Mouse (Mus musculus): Measurements from ENCODE around the gene Sycp3.
"Not testable (repeated sequence)": the region's sequence is repeated elsewhere in the genome, so short reads cannot be mapped to it uniquely, and the experiment has no call there.

The Sycp3 gene

DNA sequence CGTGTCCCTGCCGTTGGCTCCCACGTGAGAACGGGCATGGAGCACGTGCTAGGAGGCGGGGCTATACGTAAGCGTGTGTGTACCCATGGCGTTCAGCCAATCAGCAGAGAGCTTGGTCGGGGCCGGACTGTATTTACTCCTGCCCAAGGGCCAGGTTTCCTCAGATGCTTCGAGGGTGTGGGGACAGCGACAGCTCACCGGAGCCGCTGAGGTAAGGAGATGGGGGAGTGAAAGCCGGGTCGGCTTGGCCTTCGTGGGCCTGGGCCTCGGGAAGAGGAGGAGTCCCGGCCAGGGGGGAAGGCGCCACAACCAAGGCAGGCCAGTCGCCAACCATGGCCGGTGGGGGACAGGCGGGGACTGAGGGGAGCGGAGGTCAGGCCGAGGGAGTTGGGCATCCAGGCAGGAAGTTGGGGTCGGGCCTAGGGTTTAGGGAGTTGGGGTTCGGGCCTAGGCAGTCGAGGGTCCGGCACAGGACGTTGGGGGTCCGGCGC lies at the start of gene Sycp3:
Sycp3 (plus strand) TSS at position 68 of the 491 bp plus-strand sequence.
- in situ Hi-C loops (cut with MboI, MseI): no loop called here

DNA sequence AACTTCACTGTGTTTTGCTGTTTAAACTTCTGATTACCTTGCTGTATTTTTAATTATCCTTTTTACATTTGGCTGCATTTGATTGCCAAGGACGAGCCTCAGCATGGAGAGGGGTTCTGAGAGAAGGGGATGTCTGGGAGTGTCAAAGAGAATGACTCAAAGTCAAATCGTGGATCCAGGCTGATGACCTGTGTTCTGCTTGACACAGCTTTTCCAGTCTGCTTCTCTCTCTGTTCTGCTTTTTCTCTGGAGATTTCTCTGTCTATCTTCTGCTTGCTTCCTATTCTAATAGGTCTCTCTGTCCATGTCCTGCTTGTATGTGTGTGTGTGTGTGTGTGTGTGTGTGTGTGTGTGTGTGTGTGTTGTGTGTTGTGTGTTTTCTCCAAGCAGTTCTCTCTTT lies 49.6 kb upstream of the Sycp3 start:
- in situ Hi-C loops (cut with MboI, MseI): no loop called here

- in situ Hi-C loops (cut with MboI, MseI): no loop called here
These were observed 46.9 kb upstream of the Sycp3 start for GRCm38 (mm10) chr10:88412290-88412995.

DNA sequence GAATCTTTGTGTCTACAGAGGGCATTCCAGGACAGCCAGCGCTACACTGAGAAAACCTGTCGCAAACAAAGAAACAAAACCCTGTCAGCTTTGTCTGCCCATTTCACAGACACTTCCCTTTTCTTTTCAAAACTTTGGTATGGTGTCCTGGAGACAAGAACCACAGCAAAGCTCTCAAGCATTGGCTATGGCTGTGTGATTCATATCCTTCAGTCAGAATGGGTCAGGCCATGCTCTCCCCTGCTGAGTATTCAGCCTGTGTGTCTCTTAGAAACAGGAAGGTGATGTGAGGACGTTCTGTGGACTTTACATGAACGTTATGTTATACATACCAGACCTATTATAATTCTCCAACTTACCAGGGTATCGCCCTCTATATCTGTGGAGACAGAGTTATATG lies 41.7 kb upstream of the Sycp3 start:
- in situ Hi-C loops (cut with MboI, MseI): no loop called here

DNA sequence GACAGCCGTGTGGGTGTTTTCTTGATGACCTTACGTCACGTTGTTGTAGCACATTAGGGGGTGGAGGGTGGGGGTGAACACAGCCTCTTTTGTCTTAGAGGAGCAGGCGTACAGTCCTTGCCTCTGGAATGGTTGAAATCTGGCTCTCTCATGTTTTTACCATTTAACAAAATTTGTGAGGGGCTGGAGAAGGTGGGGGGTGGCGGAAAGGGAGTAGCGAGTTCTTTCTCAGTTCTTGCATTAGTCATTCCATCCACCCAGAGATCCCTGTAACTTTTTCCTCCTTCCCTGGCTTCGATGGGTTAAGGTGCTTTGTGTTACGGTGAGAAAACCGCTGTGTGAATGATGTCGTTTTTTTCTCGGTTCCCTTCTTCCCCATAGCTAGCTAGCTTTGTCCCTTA lies 39.2 kb upstream of the Sycp3 start:
- in situ Hi-C loops (cut with MboI, MseI): loop anchor here (5.0 kb wide), 1 partner anchor 82 kb away; the partner anchor contains the start of gene Chpt1

DNA sequence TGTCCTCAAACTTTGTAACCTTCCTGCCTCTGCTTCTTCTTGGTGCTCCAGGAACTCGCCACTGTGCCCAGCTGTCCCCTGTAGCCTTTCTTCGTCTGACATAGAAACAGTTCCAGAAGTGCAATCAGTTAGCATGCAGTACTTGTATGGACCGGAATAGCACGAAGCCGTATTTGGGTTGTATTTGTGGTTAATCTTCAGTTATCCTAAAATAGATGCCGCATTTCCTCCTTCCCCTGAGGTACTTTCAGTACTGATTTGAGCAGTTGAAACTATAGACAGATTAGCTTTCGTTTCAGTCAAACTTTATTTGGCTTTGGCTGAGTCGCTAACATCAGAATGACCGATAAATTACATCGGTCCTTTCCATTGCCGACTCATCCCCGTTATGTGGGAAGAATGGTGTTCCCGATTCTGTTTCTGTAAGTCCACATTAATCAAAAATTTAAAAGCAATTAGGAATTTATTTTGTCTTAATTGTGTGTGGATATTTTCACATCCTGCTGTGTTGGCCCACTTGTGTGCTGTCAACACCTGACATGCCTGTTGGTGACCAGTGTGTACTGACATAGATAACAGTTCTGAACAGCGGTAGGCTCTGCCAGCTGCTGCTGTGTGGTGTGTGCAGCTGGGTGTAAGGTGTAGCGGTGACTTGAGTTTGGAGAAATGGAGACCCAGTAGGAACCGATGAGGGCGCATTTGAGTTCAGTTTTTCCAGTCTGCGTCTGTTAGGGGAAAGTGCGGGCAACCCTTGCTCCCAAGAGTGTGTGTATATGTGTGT lies 38.5 kb upstream of the Sycp3 start:
- in situ Hi-C loops (cut with MboI, MseI): loop anchor here (5.0 kb wide), 1 partner anchor 81 kb away; the partner anchor contains the start of gene Chpt1

GRCm38 (mm10) chr10:88426158-88426816 lies 33.1 kb upstream of the Sycp3 start:
- in situ Hi-C loops (cut with MboI, MseI): loop anchor here (5.0 kb wide), 1 partner anchor 49 kb away; the partner anchor contains the start of genes Dram1 and Gnptab

DNA sequence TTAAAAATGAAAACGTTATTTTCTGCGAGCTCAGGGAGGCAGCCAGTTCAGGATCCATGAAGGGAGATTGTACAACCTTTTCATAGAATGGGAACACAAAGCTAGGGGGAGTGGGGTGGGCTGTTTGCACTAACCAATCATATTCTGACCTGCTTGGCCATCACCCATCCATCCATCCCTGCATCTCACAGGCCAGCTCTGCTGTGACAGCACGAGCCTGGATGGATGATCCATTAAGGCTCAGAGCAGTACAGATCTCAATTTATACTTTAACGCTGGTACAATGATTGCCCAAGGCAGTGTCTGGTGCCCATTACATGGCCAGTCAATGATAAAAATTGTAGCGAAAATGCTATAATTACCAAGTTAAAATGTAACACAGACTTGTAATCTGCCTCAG lies 32.5 kb upstream of the Sycp3 start:
- in situ Hi-C loops (cut with MboI, MseI): loop anchor here (5.0 kb wide), 1 partner anchor 50 kb away; the partner anchor contains the start of genes Dram1 and Gnptab

GRCm38 (mm10) chr10:88427998-88428397 lies 31.4 kb upstream of the Sycp3 start:
- in situ Hi-C loops (cut with MboI, MseI): loop anchor here (5.0 kb wide), 1 partner anchor 51 kb away; the partner anchor contains the start of genes Dram1 and Gnptab

- in situ Hi-C loops (cut with MboI, MseI): no loop called here
These were observed 18.1 kb upstream of the Sycp3 start for GRCm38 (mm10) chr10:88441224-88441623.

DNA sequence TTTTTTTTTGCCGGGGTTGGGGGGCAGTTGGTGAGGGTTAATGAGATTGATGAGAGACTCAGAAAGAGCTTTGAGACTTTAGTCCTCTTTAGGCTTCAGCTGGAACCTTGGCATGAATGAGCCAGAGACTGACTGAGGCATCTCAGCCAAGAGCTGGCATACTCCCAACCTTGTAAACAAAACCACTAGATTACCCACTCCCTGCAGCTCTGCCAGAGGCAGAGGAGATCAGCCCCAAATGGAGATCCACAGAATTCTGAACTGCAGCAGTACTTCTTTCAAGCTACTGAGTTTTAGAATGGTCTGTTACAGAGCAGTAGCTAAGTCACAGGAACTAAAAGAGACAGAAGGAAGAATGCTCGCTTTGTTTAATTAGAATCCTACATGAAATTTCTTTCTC lies 8.1 kb upstream of the Sycp3 start:
- in situ Hi-C loops (cut with MboI, MseI): no loop called here

- in situ Hi-C loops (cut with MboI, MseI): no loop called here
These were observed 7.4 kb upstream of the Sycp3 start for GRCm38 (mm10) chr10:88451990-88452389.

- in situ Hi-C loops (cut with MboI, MseI): no loop called here
These were observed 1.6 kb upstream of the Sycp3 start for GRCm38 (mm10) chr10:88457816-88458215.

DNA sequence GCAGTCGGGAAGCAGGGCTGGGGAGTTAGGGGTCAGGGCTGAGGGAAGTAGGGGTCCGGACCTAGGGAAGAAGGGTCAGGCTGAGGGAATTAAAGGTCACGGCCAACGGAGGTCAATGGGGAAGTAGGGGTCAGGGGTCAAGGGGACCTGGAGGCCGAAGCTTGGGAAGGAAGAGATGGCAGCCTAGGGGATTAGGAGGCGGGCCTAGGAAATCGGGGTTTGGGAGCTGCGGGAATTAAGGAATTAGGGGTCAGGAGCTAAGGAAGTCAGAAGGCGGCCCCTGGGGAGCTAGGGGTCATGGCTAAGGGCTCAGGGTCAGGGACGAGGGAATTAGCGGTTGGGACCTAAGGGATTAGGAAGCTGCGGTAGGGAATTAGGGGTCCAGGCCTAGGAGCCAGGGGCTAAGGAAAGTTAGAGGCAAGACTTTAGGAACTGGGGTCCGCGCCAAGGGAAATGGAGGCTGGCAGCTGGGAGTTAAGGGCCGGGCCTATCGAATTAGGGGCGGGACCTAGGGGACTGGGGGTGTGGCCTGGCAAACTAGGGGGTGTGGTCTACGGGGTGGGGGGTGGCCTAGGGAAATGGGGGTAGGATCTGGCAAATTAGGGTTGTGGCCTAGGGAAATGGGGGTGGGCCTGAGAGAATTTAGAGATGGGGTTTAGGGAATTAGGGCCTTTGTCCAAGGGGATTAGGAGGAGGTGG lies 902 bp downstream of the Sycp3 start:
- in situ Hi-C loops (cut with MboI, MseI): loop anchor here (10.0 kb wide), 1 partner anchor 1245 kb away; no protein-coding TSS in a partner anchor

DNA sequence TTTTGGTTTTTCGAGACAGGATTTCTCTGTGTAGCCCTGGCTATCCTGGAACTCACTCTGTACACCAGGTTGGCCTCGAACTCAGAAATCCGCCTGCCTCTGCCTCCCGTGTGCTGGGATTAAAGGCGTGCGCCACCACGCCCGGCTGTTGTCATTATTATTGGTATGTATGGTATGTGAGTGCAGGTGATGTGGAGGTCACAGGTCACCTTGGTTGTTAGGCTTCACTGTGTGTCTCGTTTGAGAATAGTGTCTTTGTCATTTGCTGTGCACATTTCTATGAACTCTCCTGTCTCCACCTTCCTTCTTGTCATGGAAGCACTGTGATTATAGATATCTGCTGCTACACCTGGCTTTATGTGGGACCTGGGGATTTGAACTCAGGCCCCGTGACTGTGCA lies 23.5 kb downstream of the Sycp3 start:
- in situ Hi-C loops (cut with MboI, MseI): not testable (repeated sequence)

GRCm38 (mm10) chr10:88488629-88489028 lies 29.3 kb downstream of the Sycp3 start:
- in situ Hi-C loops (cut with MboI, MseI): no loop called here

- in situ Hi-C loops (cut with MboI, MseI): no loop called here
These were observed 32.3 kb downstream of the Sycp3 start for GRCm38 (mm10) chr10:88491632-88492031.

DNA sequence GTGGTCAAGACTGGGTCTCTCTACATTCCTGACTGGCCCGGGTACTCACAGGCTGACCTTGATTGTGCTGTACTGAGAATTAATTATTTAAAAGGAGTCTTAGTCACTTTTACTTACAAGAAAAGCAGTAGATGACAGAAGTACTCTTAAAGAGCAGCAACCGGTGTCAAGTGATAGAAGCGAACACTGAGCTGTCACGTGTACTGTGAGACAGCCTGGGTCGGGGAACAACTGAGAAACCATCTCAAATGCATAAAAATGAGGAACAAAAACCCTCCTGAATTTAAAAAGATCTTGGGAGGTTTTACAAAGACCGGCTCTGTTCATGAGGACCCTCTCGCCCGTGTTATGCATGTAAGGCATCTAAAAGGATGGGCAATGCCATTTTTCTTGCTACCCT lies 33.3 kb downstream of the Sycp3 start:
- in situ Hi-C loops (cut with MboI, MseI): no loop called here

- in situ Hi-C loops (cut with MboI, MseI): no loop called here
These were observed 35.7 kb downstream of the Sycp3 start for GRCm38 (mm10) chr10:88494959-88495587.

- in situ Hi-C loops (cut with MboI, MseI): no loop called here
These were observed 37.6 kb downstream of the Sycp3 start for GRCm38 (mm10) chr10:88496864-88497564.
